Mouse (Mus musculus): ENCODE data around the gene Slc22a4. TPM values are rescaled to one million over a fixed set of nuclear protein-coding genes. Genes with fewer than 3 reads are reported as not detected.
"Not testable (repeated sequence)": the region's sequence is repeated elsewhere in the genome, so short reads cannot be mapped to it uniquely, and the experiment has no call there.

Gene Slc22a4
- polyA plus RNA-seq, 1 experiment from 2014 or later, result 0.38 TPM

GRCm38 (mm10) chr11:54040676-54041075 is 12.8 kb upstream of the Slc22a4 start:
- H3K27ac ChIP-seq (ENCODE audit: low read depth), result no peak overlapping the region
- no peak for TF ChIP-seq CTCF (IDR thresholded peaks at IDR 0.05; ENCODE audit: low read depth)
- no peak for ATAC-seq (ENCODE audit: insufficient read depth)
- H3K4me2 ChIP-seq, result no peak overlapping the region
- WGBS, result 92% methylated on average over 6 of the region's 6 CpGs
- H3K9me3 ChIP-seq (ENCODE audit: low read depth, low read length), result no peaks in the 10 kb centered on the region
- no peak overlapping the region for H3K9ac ChIP-seq
- no peaks in the 10 kb centered on the region for H3K36me3 ChIP-seq (ENCODE audit: insufficient read depth)
- no peaks in the 10 kb centered on the region for H3K27me3 ChIP-seq (ENCODE audit: insufficient read depth, low read length)
- no peak for DNase-seq
- no peaks in the 10 kb centered on the region for H3K4me1 ChIP-seq (ENCODE audit: insufficient read depth)
- H3K4me3 ChIP-seq (ENCODE audit: low read depth, low read length), result no peak overlapping the region

- 75% methylated on average over 1 of the region's 3 CpGs for whole genome bisulfite sequencing
- not testable (repeated sequence) for H3K4me3 ChIP-seq (ENCODE audit: low read depth, low read length); H3K4me2 ChIP-seq; H3K27me3 ChIP-seq (ENCODE audit: insufficient read depth, low read length); ATAC-seq (ENCODE audit: insufficient read depth); H3K36me3 ChIP-seq (ENCODE audit: insufficient read depth); H3K9me3 ChIP-seq (ENCODE audit: low read depth, low read length); H3K9ac ChIP-seq; H3K4me1 ChIP-seq (ENCODE audit: insufficient read depth); DNase-seq; H3K27ac ChIP-seq (ENCODE audit: low read depth)
Measured at GRCm38 (mm10) chr11:54032872-54033271, 5.0 kb upstream of the Slc22a4 start.

GRCm38 (mm10) chr11:54028997-54029396 is 1.1 kb upstream of the Slc22a4 start:
- Histone ChIP-seq H3K9me3 (ENCODE audit: low read depth, low read length) (no peaks in the 10 kb centered on the region), H3K27ac (ENCODE audit: low read depth) (no peak overlapping the region), H3K9ac (peak overlapping the region; percentile 63; the same call in 1 of the 2 replicates), H3K4me2 (peak overlapping the region; percentile 95), H3K4me1 (ENCODE audit: insufficient read depth) (0 out of 2 replicates have a peak, but pooled peaks cover 3% of the 10 kb centered on the region), H3K4me3 (ENCODE audit: low read depth, low read length) (peak overlapping the region; percentile 44), H3K27me3 (ENCODE audit: insufficient read depth, low read length) (peaks cover 11% of the 10 kb centered on the region), H3K36me3 (ENCODE audit: insufficient read depth) (no peaks in the 10 kb centered on the region)
- DNase-seq, result no peak
- WGBS, result 80% methylated on average over 4 of the region's 4 CpGs
- ATAC-seq (ENCODE audit: insufficient read depth), result no peak
- no peak for TF ChIP-seq CTCF (IDR thresholded peaks at IDR 0.05; ENCODE audit: low read depth)

- Histone ChIP-seq H3K36me3 (ENCODE audit: insufficient read depth) (no peaks in the 10 kb centered on the region), H3K9ac (peak overlapping the region; percentile 63), H3K4me1 (ENCODE audit: insufficient read depth) (0 out of 2 replicates have a peak, but pooled peaks cover 3% of the 10 kb centered on the region), H3K9me3 (ENCODE audit: low read depth, low read length) (no peaks in the 10 kb centered on the region), H3K4me3 (ENCODE audit: low read depth, low read length) (peak overlapping the region; percentile 44), H3K4me2 (peak overlapping the region; percentile 95), H3K27me3 (ENCODE audit: insufficient read depth, low read length) (peaks cover 11% of the 10 kb centered on the region), H3K27ac (ENCODE audit: low read depth) (no peak overlapping the region; the same call in 1 of the 2 replicates)
- DNase-seq (no peak), ATAC-seq (ENCODE audit: insufficient read depth) (peak; percentile 47; the same call in 1 of the 2 replicates)
- 14% methylated on average over 31 of the region's 31 CpGs for WGBS
- no peak for TF ChIP-seq CTCF (IDR thresholded peaks at IDR 0.05; ENCODE audit: low read depth)
Measured at GRCm38 (mm10) chr11:54027131-54028043, 503 bp downstream of the Slc22a4 start.

GRCm38 (mm10) chr11:54026491-54027041 is 1.3 kb downstream of the Slc22a4 start:
- Histone ChIP-seq H3K4me1 (ENCODE audit: insufficient read depth) (0 out of 2 replicates have a peak, but pooled peaks cover 3% of the 10 kb centered on the region), H3K27ac (ENCODE audit: low read depth) (no peak overlapping the region; the same call in 1 of the 2 replicates), H3K4me2 (no peak overlapping the region), H3K9me3 (ENCODE audit: low read depth, low read length) (no peaks in the 10 kb centered on the region), H3K4me3 (ENCODE audit: low read depth, low read length) (peak overlapping the region; percentile 14; the same call in 1 of the 2 replicates), H3K27me3 (ENCODE audit: insufficient read depth, low read length) (peaks cover 11% of the 10 kb centered on the region), H3K9ac (no peak overlapping the region; the same call in 1 of the 2 replicates), H3K36me3 (ENCODE audit: insufficient read depth) (no peaks in the 10 kb centered on the region)
- WGBS, result 74% methylated on average over 1 of the region's 1 CpGs
- DNase-seq (no peak), ATAC-seq (ENCODE audit: insufficient read depth) (no peak)
- no peak for TF ChIP-seq CTCF (IDR thresholded peaks at IDR 0.05; ENCODE audit: low read depth)

GRCm38 (mm10) chr11:54021396-54022093 is 6.3 kb downstream of the Slc22a4 start:
- WGBS, result 49% methylated on average over 5 of the region's 5 CpGs
- no peaks in the 10 kb centered on the region for H3K36me3 ChIP-seq (ENCODE audit: insufficient read depth)
- TF ChIP-seq CTCF (IDR thresholded peaks at IDR 0.05; ENCODE audit: low read depth), result no peak
- no peaks in the 10 kb centered on the region for H3K9me3 ChIP-seq (ENCODE audit: low read depth, low read length)
- H3K9ac ChIP-seq, result no peak overlapping the region
- H3K4me2 ChIP-seq, result no peak overlapping the region
- no peak overlapping the region for H3K27ac ChIP-seq (ENCODE audit: low read depth)
- no peaks in the 10 kb centered on the region for H3K4me1 ChIP-seq (ENCODE audit: insufficient read depth)
- H3K4me3 ChIP-seq (ENCODE audit: low read depth, low read length), result no peak overlapping the region
- H3K27me3 ChIP-seq (ENCODE audit: insufficient read depth, low read length), result no peaks in the 10 kb centered on the region
- no peak for ATAC-seq (ENCODE audit: insufficient read depth)
- DNase-seq, result no peak

Data from lung, embryonic 14.5 days (tissue).